Mouse (Mus musculus) midbrain, embryonic 13.5 days (tissue): ENCODE measurements around the gene Gm5862. TPM values are rescaled to one million over a fixed set of nuclear protein-coding genes. Genes with fewer than 3 reads are reported as not detected.
"Not testable (repeated sequence)": the region's sequence is repeated elsewhere in the genome, so short reads cannot be mapped to it uniquely, and the experiment has no call there.

Experiments
- ATAC-seq: fragments of 200-750 bp; cut with Nextera tagmentation; 2 replicates; pipeline ENCODE4 v1.8.0; 2017; ENCODE audit warnings: mild to moderate bottlenecking, moderate TSS enrichment, moderate library complexity
- H3K27ac ChIP-seq: fragments of 300-500 bp; sonication (generic); 2 replicates; pipeline ENCODE4 v1.5.1; 2015; ENCODE audit warnings: inconsistent platforms, mild to moderate bottlenecking, moderate library complexity
- H3K27me3 ChIP-seq: fragments of 300-500 bp; sonication (generic); 2 replicates; pipeline ENCODE4 v1.6.1; 2015; ENCODE audit warnings: mild to moderate bottlenecking, inconsistent platforms
- H3K36me3 ChIP-seq: fragments of 300-500 bp; sonication (generic); 2 replicates; pipeline ENCODE4 v1.6.1; 2015; ENCODE audit warnings: mild to moderate bottlenecking, inconsistent platforms
- H3K4me1 ChIP-seq: fragments of 300-500 bp; sonication (generic); replicated peaks from 2 replicates; pipeline ENCODE4 v1.6.1; 2015; ENCODE audit warnings: inconsistent platforms
- H3K4me2 ChIP-seq: fragments of 300-500 bp; sonication (generic); replicated peaks from 2 replicates; pipeline ENCODE4 v1.6.1; 2015; ENCODE audit warnings: moderate library complexity, mild to moderate bottlenecking, inconsistent platforms
- H3K4me3 ChIP-seq: fragments of 300-500 bp; sonication (generic); replicated peaks from 2 replicates; pipeline ENCODE4 v1.5.1; 2015; ENCODE audit warnings: mild to moderate bottlenecking, inconsistent platforms
- H3K9ac ChIP-seq: fragments of 300-500 bp; sonication (generic); replicated peaks from 2 replicates; pipeline ENCODE4 v1.6.1; 2015; ENCODE audit warnings: mild to moderate bottlenecking, inconsistent platforms
- H3K9me3 ChIP-seq: fragments of 300-500 bp; sonication (generic); 2 replicates; pipeline ENCODE4 v1.6.1; 2016; ENCODE audit warnings: mild to moderate bottlenecking, inconsistent platforms
- WGBS: fragments of 180-500 bp; shearing (Covaris S2); methylation state at CpG from one replicate; pipeline ENCODE4 v1.1.7; 2015; 5-methylcytosine and 5-hydroxymethylcytosine counted together
- polyA plus RNA-seq: library from polyadenylated mRNA; unstranded; fragments of >200 nt; fragmentation: Nextera tagmentation; extraction: Ambion mirVana; gene quantifications from 2 replicates; pipeline ENCODE4 v1.2.1, GENCODE M21; 2015

Gene Gm5862
- polyA plus RNA-seq, result not detected in 2 replicates

GRCm38 (mm10) chr5:26022816-26023215 lies at the start of gene Gm5862:
Gm5862 (minus strand) TSS chr5:26022916.
- WGBS, result no CpG with 5 or more reads among the region's 3 CpGs
- H3K9ac ChIP-seq, H3K4me2 ChIP-seq, H3K9me3 ChIP-seq, H3K4me3 ChIP-seq, ATAC-seq, H3K36me3 ChIP-seq, H3K27me3 ChIP-seq, H3K4me1 ChIP-seq, H3K27ac ChIP-seq: not testable (repeated sequence)

DNA sequence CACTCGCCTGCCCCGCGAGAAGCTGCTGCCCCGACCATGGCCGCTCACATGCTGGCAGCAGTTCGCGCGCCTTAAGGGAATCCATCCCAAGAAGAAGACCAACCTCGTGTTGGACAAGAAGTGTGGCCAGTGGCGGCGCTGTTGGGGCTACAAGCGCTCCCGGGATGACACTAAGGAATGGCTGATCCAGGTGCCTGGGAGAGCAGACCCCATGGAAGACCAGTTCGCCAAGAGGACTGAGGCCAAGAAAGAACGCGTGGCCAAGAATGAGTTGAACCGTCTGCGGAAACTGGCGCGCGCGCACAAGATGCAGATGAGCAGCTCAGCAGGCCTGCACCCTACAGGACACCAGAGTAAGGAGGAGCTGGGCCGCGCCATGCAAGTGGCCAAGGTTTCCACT lies 48.0 kb upstream of the Gm5862 start:
- 90% methylated on average over 24 of the region's 24 CpGs for WGBS
- ATAC-seq, result no peak

GRCm38 (mm10) chr5:26058481-26058880 lies 35.8 kb upstream of the Gm5862 start, which contains the start of gene Gm7347:
Gm7347 (minus strand) TSS chr5:26058581.
- H3K9me3 ChIP-seq, H3K4me2 ChIP-seq, ATAC-seq, H3K4me1 ChIP-seq, H3K4me3 ChIP-seq, H3K27me3 ChIP-seq, H3K27ac ChIP-seq, H3K36me3 ChIP-seq, H3K9ac ChIP-seq: not testable (repeated sequence)
- no CpG with 5 or more reads among the region's 2 CpGs for WGBS

More for the DNA sequence above, 48.0 kb upstream of the Gm5862 start:
- Histone ChIP-seq H3K36me3 (no peaks in the 10 kb centered on the region), H3K27ac (no peak overlapping the region), H3K9me3 (0 out of 2 replicates have a peak, but pooled peaks cover 7% of the 10 kb centered on the region), H3K4me3 (no peak overlapping the region), H3K9ac (no peak overlapping the region), H3K27me3 (no peaks in the 10 kb centered on the region), H3K4me2 (no peak overlapping the region), H3K4me1 (no peaks in the 10 kb centered on the region)

DNA sequence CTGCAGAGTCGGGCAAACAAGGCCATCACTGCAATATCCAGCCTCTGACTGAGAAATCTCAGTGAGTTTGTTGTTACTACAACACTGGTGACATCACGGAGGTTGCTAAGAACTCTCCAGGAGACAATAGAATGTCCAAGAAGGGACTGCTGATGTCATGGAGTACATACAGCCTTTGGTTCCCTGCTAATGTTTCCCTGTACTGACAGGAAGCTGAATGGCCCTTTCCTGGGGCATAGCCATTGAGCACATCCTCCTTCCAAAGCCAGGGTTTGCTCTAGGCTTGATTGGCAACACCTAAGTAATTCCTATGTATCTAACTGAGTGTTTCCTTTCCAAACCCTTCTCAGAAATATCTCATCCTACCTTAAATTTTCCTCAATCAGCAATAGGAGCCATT lies 16.7 kb upstream of the Gm5862 start, which contains the start of gene Speer4a:
Gene Speer4a, minus strand, starts transcription at position 101 of the 400 bp plus-strand sequence.
- H3K4me2 ChIP-seq, H3K36me3 ChIP-seq, H3K9ac ChIP-seq, H3K4me3 ChIP-seq, H3K27ac ChIP-seq, ATAC-seq, H3K9me3 ChIP-seq, H3K27me3 ChIP-seq, H3K4me1 ChIP-seq: not testable (repeated sequence)
- 69% methylated on average over 2 of the region's 2 CpGs for WGBS

GRCm38 (mm10) chr5:26007697-26008096 lies 15.0 kb downstream of the Gm5862 start:
- not testable (repeated sequence) for H3K4me1 ChIP-seq, ATAC-seq, H3K27ac ChIP-seq, H3K9me3 ChIP-seq, H3K36me3 ChIP-seq, H3K27me3 ChIP-seq, H3K9ac ChIP-seq
- 71% methylated on average over 7 of the region's 7 CpGs for WGBS
- H3K4me3 ChIP-seq, result peak overlapping the region; percentile 36; the same call in 1 of the 2 replicates
- peak overlapping the region; percentile 59 for H3K4me2 ChIP-seq

DNA sequence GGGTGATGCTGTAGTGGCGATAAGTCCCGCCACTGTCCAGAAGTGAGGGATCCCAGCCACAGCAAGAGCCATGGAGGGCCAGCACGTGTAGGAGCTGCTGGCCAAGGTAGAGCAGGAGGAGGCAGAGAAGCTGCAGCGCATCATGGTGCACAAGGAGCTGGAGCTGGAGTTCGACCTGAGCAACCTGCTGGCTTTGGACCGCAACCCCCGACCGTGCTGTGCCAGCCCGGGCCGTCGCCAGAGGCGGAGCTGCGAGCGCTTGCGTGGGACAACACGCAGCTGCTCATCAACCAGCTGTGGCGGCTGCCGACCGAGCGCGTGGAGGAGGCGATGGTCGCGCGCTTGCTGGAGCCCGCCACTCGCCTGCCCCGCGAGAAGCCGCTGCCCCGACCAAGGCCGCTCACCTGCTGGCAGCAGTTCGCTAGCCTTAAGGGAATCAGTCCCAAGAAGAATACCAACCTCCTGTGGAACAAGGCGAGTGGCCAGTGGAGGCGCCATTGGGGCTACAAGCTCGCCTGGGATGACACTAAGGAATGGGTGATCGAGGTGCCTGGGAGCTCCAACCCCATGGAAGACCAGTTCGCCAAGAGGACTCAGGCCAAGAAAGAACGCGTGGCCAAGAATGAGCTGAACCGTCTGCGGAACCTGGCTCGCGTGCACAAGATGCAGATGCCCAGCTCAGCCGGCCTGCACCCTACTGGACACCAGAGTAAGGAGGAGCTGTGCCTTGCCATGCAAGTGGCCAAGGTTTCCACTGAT lies 15.6 kb downstream of the Gm5862 start:
- ATAC-seq, result peak; percentile 98
- not testable (repeated sequence) for H3K4me1 ChIP-seq, H3K27me3 ChIP-seq, H3K36me3 ChIP-seq, H3K27ac ChIP-seq, H3K9me3 ChIP-seq
- Histone ChIP-seq H3K4me3 (peak overlapping the region; percentile 36), H3K4me2 (peak overlapping the region; percentile 59), H3K9ac (peak overlapping the region; percentile 54)
- WGBS, result 19% methylated on average over 45 of the region's 45 CpGs

DNA sequence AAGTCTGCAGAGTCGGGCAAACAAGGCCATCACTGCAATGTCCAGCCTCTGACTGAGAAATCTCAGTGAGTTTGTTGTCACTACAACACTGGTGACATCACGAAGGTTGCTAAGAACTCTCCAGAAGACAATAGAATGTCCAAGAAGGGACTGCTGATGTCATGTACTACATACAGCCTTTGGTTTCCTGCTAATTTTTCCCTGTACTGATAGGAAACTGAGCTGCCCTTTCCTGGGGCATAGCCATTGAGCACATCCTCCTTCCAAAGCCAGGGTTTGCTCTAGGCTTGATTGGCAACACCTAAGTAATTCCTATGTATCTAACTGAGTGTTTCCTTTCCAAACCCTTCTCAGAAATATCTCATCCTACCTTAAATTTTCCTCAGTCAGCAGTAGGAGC lies 18.0 kb downstream of the Gm5862 start, which contains the start of gene Gm1979:
Gene Gm1979, minus strand, starts transcription at position 101 of the 400 bp plus-strand sequence.
- H3K4me1 ChIP-seq, H3K36me3 ChIP-seq, ATAC-seq, H3K4me2 ChIP-seq, H3K27ac ChIP-seq, H3K27me3 ChIP-seq, H3K9ac ChIP-seq, H3K9me3 ChIP-seq, H3K4me3 ChIP-seq: not testable (repeated sequence)
- 100% methylated on average over 1 of the region's 2 CpGs for WGBS

DNA sequence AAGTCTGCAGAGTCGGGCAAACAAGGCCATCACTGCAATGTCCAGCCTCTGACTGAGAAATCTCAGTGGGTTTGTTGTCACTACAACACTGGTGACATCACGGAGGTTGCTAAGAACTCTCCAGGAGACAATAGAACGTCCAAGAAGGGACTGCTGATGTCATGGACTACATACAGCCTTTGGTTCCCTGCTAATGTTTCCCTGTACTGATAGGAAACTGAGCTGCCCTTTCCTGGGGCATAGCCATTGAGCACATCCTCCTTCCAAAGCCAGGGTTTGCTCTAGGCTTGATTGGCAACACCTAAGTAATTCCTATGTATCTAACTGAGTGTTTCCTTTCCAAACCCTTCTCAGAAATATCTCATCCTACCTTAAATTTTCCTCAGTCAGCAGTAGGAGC lies 34.2 kb downstream of the Gm5862 start, which contains the start of gene Gm21698:
Gene Gm21698, minus strand, starts transcription at position 101 of the 400 bp plus-strand sequence.
- H3K27ac ChIP-seq, H3K4me3 ChIP-seq, H3K27me3 ChIP-seq, ATAC-seq, H3K36me3 ChIP-seq, H3K4me1 ChIP-seq, H3K9me3 ChIP-seq, H3K4me2 ChIP-seq, H3K9ac ChIP-seq: not testable (repeated sequence)
- no CpG with 5 or more reads among the region's 3 CpGs for WGBS

DNA sequence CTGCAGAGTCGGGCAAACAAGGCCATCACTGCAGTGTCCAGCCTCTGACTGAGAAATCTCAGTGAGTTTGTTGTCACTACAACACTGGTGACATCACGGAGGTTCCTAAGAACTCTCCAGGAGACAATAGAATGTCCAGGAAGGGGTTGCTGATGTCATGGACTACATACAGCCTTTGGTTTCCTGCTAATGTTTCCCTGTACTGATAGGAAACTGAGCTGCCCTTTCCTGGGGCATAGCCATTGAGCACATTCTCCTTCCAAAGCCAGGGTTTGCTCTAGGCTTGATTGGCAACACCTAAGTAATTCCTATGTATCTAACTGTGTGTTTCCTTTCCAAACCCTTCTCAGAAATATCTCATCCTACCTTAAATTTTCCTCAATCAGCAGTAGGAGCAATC lies 50.2 kb downstream of the Gm5862 start, which contains the start of gene Gm21680:
Gene Gm21680, minus strand, starts transcription at position 101 of the 400 bp plus-strand sequence.
- not testable (repeated sequence) for H3K4me3 ChIP-seq, H3K9me3 ChIP-seq, H3K9ac ChIP-seq, H3K36me3 ChIP-seq, ATAC-seq, H3K27me3 ChIP-seq, H3K4me2 ChIP-seq, H3K4me1 ChIP-seq, H3K27ac ChIP-seq
- no CpG with 5 or more reads among the region's 2 CpGs for WGBS

Other genes with a start within 250 kb of the Gm5862 start
- not detected in 2 replicates for gene Gm21663, start 80.5 kb downstream of the Gm5862 start, polyA plus RNA-seq
- 0.07 TPM in 1 of 2 replicates, not detected in the other for gene Gm21671, start 68.5 kb downstream of the Gm5862 start, polyA plus RNA-seq
- gene Gm21680, start 50.3 kb downstream of the Gm5862 start, polyA plus RNA-seq, result 0.08 and 0.09 TPM in 2 replicates
- 0.13 and 0.24 TPM in 2 replicates for gene Gm21698, start 34.3 kb downstream of the Gm5862 start, polyA plus RNA-seq
- gene Gm1979, start 18.1 kb downstream of the Gm5862 start, polyA plus RNA-seq, result 0.24 TPM in 1 of 2 replicates, not detected in the other
- 0.12 and 0.16 TPM in 2 replicates for gene Speer4a, start 16.6 kb upstream of the Gm5862 start, polyA plus RNA-seq
- 0.06 TPM in 1 of 2 replicates, not detected in the other for gene Gm7347, start 35.7 kb upstream of the Gm5862 start, polyA plus RNA-seq
- not detected in 2 replicates for gene Gm10471, start 66.4 kb upstream of the Gm5862 start, polyA plus RNA-seq
- not detected in 2 replicates for gene 5031410I06Rik, start 82.4 kb upstream of the Gm5862 start, polyA plus RNA-seq
- gene Gm10220, start 98.5 kb upstream of the Gm5862 start, polyA plus RNA-seq, result 0.16 TPM in 1 of 2 replicates, not detected in the other
- 0.31 TPM in 1 of 2 replicates, not detected in the other for gene Gm7361, start 234.8 kb upstream of the Gm5862 start, polyA plus RNA-seq